Mouse (Mus musculus): ENCODE data around the gene Hmga2. TPM values are rescaled to one million over a fixed set of nuclear protein-coding genes. Genes with fewer than 3 reads are reported as not detected.

Hmga2 gene
- polyA plus RNA-seq, 2 experiments: 32.0 to 75.5 TPM

- WGBS: 40% methylated on average over 8 of the region's 8 CpGs
- Histone ChIP-seq H3K4me1 (ENCODE audit: control insufficient read depth, insufficient read depth, low read length) (peaks cover 63% of the 10 kb centered on the region), H3K9me3 (ENCODE audit: control insufficient read depth, low read length) (no peaks in the 10 kb centered on the region), H3K36me3 (ENCODE audit: control insufficient read depth, insufficient read depth, low read length) (no peaks in the 10 kb centered on the region; the same call in 1 of the 2 replicates), H3K4me2 (replicated peaks; ENCODE audit: low read depth, low read length, severe bottlenecking) (no peak overlapping the region), H3K9ac (ENCODE audit: low read depth, low read length, severe bottlenecking) (no peak overlapping the region), H3K4me3 (replicated peaks; ENCODE audit: low read length) (no peak overlapping the region), H3K27ac (replicated peaks; ENCODE audit: low read depth, low read length) (no peak overlapping the region), H3K27me3 (ENCODE audit: control insufficient read depth, insufficient read depth, low read length) (no peaks in the 10 kb centered on the region)
- no peak for TF ChIP-seq POLR2A (IDR thresholded peaks at IDR 0.05; ENCODE audit: borderline replicate concordance, extremely low read depth, insufficient read depth, insufficient read length)
- ATAC-seq (ENCODE audit: low FRiP score, low read depth) (no peak), DNase-seq (ENCODE audit: low spot score) (no peak)
These were observed 89.2 kb downstream of the Hmga2 start for GRCm38 (mm10) chr10:120387105-120387504.

- Histone ChIP-seq H3K27me3 (ENCODE audit: control insufficient read depth, insufficient read depth, low read length) (no peaks in the 10 kb centered on the region), H3K4me1 (ENCODE audit: control insufficient read depth, insufficient read depth, low read length) (peaks cover 49% of the 10 kb centered on the region), H3K9me3 (ENCODE audit: control insufficient read depth, low read length) (no peaks in the 10 kb centered on the region), H3K9ac (ENCODE audit: low read depth, low read length, severe bottlenecking) (no peak overlapping the region), H3K4me2 (replicated peaks; ENCODE audit: low read depth, low read length, severe bottlenecking) (no peak overlapping the region), H3K4me3 (replicated peaks; ENCODE audit: low read length) (no peak overlapping the region), H3K27ac (replicated peaks; ENCODE audit: low read depth, low read length) (no peak overlapping the region), H3K36me3 (ENCODE audit: control insufficient read depth, insufficient read depth, low read length) (no peaks in the 10 kb centered on the region; the same call in 1 of the 2 replicates)
- ATAC-seq (ENCODE audit: low FRiP score, low read depth) (peak; percentile 12; the same call in 1 of the 2 replicates), DNase-seq (ENCODE audit: low spot score) (no peak)
- 40% methylated on average over 10 of the region's 10 CpGs for WGBS
- no peak for TF ChIP-seq POLR2A (IDR thresholded peaks at IDR 0.05; ENCODE audit: borderline replicate concordance, extremely low read depth, insufficient read depth, insufficient read length)
These were observed 91.3 kb downstream of the Hmga2 start for GRCm38 (mm10) chr10:120384797-120385600.

GRCm38 (mm10) chr10:120384040-120384439, 92.2 kb downstream of the Hmga2 start:
- no peak overlapping the region for H3K9ac ChIP-seq (ENCODE audit: low read depth, low read length, severe bottlenecking)
- H3K4me3 ChIP-seq (replicated peaks; ENCODE audit: low read length): no peak overlapping the region
- H3K36me3 ChIP-seq (ENCODE audit: control insufficient read depth, insufficient read depth, low read length): no peaks in the 10 kb centered on the region; the same call in 1 of the 2 replicates
- WGBS: 76% methylated on average over 7 of the region's 7 CpGs
- no peak for DNase-seq (ENCODE audit: low spot score)
- no peaks in the 10 kb centered on the region for H3K9me3 ChIP-seq (ENCODE audit: control insufficient read depth, low read length)
- H3K4me1 ChIP-seq (ENCODE audit: control insufficient read depth, insufficient read depth, low read length): peaks cover 46% of the 10 kb centered on the region
- H3K27me3 ChIP-seq (ENCODE audit: control insufficient read depth, insufficient read depth, low read length): no peaks in the 10 kb centered on the region
- no peak overlapping the region for H3K27ac ChIP-seq (replicated peaks; ENCODE audit: low read depth, low read length)
- no peak for TF ChIP-seq POLR2A (IDR thresholded peaks at IDR 0.05; ENCODE audit: borderline replicate concordance, extremely low read depth, insufficient read depth, insufficient read length)
- no peak overlapping the region for H3K4me2 ChIP-seq (replicated peaks; ENCODE audit: low read depth, low read length, severe bottlenecking)
- no peak for ATAC-seq (ENCODE audit: low FRiP score, low read depth)

- no peak for TF ChIP-seq POLR2A (IDR thresholded peaks at IDR 0.05; ENCODE audit: borderline replicate concordance, extremely low read depth, insufficient read depth, insufficient read length)
- H3K9ac ChIP-seq (ENCODE audit: low read depth, low read length, severe bottlenecking): no peak overlapping the region
- no peak for DNase-seq (ENCODE audit: low spot score)
- ATAC-seq (ENCODE audit: low FRiP score, low read depth): no peak
- H3K36me3 ChIP-seq (ENCODE audit: control insufficient read depth, insufficient read depth, low read length): peaks cover 4% of the 10 kb centered on the region; the same call in 1 of the 2 replicates
- peaks cover 15% of the 10 kb centered on the region for H3K4me1 ChIP-seq (ENCODE audit: control insufficient read depth, insufficient read depth, low read length)
- H3K27me3 ChIP-seq (ENCODE audit: control insufficient read depth, insufficient read depth, low read length): no peaks in the 10 kb centered on the region
- H3K9me3 ChIP-seq (ENCODE audit: control insufficient read depth, low read length): no peaks in the 10 kb centered on the region
- no peak overlapping the region for H3K4me2 ChIP-seq (replicated peaks; ENCODE audit: low read depth, low read length, severe bottlenecking)
- no peak overlapping the region for H3K4me3 ChIP-seq (replicated peaks; ENCODE audit: low read length)
- WGBS: 85% methylated on average over 3 of the region's 3 CpGs
- H3K27ac ChIP-seq (replicated peaks; ENCODE audit: low read depth, low read length): no peak overlapping the region
These were observed 98.5 kb downstream of the Hmga2 start for GRCm38 (mm10) chr10:120377795-120378194.

- no peak for TF ChIP-seq POLR2A (IDR thresholded peaks at IDR 0.05; ENCODE audit: borderline replicate concordance, extremely low read depth, insufficient read depth, insufficient read length)
- no peak overlapping the region for H3K9ac ChIP-seq (ENCODE audit: low read depth, low read length, severe bottlenecking)
- no peaks in the 10 kb centered on the region for H3K9me3 ChIP-seq (ENCODE audit: control insufficient read depth, low read length)
- WGBS: 28% methylated on average over 19 of the region's 19 CpGs
- H3K36me3 ChIP-seq (ENCODE audit: control insufficient read depth, insufficient read depth, low read length): peaks cover 4% of the 10 kb centered on the region; the same call in 1 of the 2 replicates
- H3K27ac ChIP-seq (replicated peaks; ENCODE audit: low read depth, low read length): no peak overlapping the region
- H3K27me3 ChIP-seq (ENCODE audit: control insufficient read depth, insufficient read depth, low read length): no peaks in the 10 kb centered on the region
- H3K4me1 ChIP-seq (ENCODE audit: control insufficient read depth, insufficient read depth, low read length): peaks cover 15% of the 10 kb centered on the region
- H3K4me3 ChIP-seq (replicated peaks; ENCODE audit: low read length): no peak overlapping the region
- H3K4me2 ChIP-seq (replicated peaks; ENCODE audit: low read depth, low read length, severe bottlenecking): peak overlapping the region; percentile 23; the same call in 1 of the 2 replicates
- peak; percentile 91 for DNase-seq (ENCODE audit: low spot score)
- ATAC-seq (ENCODE audit: low FRiP score, low read depth): peak; percentile 68
These were observed 98.9 kb downstream of the Hmga2 start for GRCm38 (mm10) chr10:120377327-120377752.
